Mouse (Mus musculus) cerebellum, adult 11-12 months (tissue): ENCODE measurements around the gene Utp14a.
A peak's percentile ranks its signal among the peaks of the same experiment; 100 is the strongest.

Experiments used
- DNase-seq: peaks from one replicate; pipeline ENCODE4 v3.0.0; 2022

Utp14a gene

GRCm38 (mm10) chrX:48314530-48315079 lies 57.9 kb downstream of the Utp14a start:
- DNase-seq = peak; percentile 76

- no peak for DNase-seq
Measured at GRCm38 (mm10) chrX:48317444-48317843, 60.8 kb downstream of the Utp14a start.

- no peak for DNase-seq
Measured at GRCm38 (mm10) chrX:48318194-48318593, 61.5 kb downstream of the Utp14a start.
